Mouse (Mus musculus) liver, embryonic 14.5 days (tissue): ENCODE measurements around the gene Pitpna.

Experiments used
- CTCF ChIP-seq: IDR thresholded peaks from 2 replicates; pipeline ENCODE4 v1.5.1; 2016; ENCODE audit warnings: antibody characterized with exemption, low read depth, control low read depth
- EP300 ChIP-seq: IDR thresholded peaks from 2 replicates; pipeline ENCODE4 v1.6.1; 2016; ENCODE audit warnings: antibody characterized with exemption, low read depth

- TF ChIP-seq CTCF (no peak), EP300 (no peak)
Observed at GRCm38 (mm10) chr11:75538184-75538969, 49.5 kb upstream of the Pitpna start.
